In the genomic region with DNA sequence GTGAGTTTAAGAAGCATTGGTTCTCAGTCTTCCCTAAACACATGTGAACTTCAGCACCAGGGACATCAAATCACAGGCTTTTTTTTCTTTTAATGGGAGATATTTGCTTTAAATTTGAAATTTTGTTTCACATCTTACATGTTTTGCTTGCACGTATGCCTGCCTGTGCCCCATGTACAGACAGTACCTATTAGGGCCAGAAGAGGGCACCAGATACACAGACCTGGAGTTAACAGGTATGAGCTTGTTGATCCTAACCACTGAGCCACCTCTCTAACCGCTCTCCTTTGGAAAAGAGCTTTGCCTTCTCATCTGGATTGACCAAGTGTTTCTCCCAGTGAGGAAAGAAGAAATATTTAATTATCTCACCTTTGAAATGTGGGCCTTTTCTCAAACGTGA, we compare ENCODE assay signal across 10 mouse cellular contexts. TPM values are rescaled to one million over a fixed set of nuclear protein-coding genes. Genes with fewer than 3 reads are reported as not detected.
DNase-seq lines count a peak whose midpoint lies in the region; ATAC-seq and TF ChIP-seq lines count a peak whose summit lies in the region.
"Had no signal": no experiment of that assay in that cellular context is flagged by ENCODE, and none has a peak within 500 bp of the region (broad histone marks: within the 10 kb centered on the region; RNA-seq: fewer than 3 reads in every experiment).

No protein-coding gene starts in this region.

- WGBS in hindbrain, embryonic 11.5 days: 57% methylated on average over 3 of the region's 3 CpGs
- 65% methylated on average over 3 of the region's 3 CpGs for WGBS in hindbrain, embryonic 13.5 days

- no peaks in the 10 kb centered on the region for H3K36me3 ChIP-seq in hindbrain, embryonic 11.5 days (ENCODE audit: control insufficient read depth, insufficient read depth, low read length)
- no peaks in the 10 kb centered on the region for H3K36me3 ChIP-seq in hindbrain, embryonic 13.5 days
- no peaks in the 10 kb centered on the region for H3K36me3 ChIP-seq in G1E (replicated peaks)
- H3K36me3 ChIP-seq: midbrain, embryonic 12.5 days had no signal

- H3K9me3 ChIP-seq in hindbrain, embryonic 11.5 days (ENCODE audit: control insufficient read depth, low read length): no peaks in the 10 kb centered on the region
- H3K9me3 ChIP-seq in hindbrain, embryonic 13.5 days: no peaks in the 10 kb centered on the region
- no peaks in the 10 kb centered on the region for H3K9me3 ChIP-seq in G1E (replicated peaks)

- H3K4me2 ChIP-seq in hindbrain, embryonic 11.5 days (replicated peaks; ENCODE audit: low read depth, low read length): no peak overlapping the region
- H3K4me2 ChIP-seq in hindbrain, embryonic 13.5 days: no peak overlapping the region
- H3K4me2 ChIP-seq: midbrain, embryonic 12.5 days had no signal

- H3K27ac ChIP-seq in hindbrain, embryonic 11.5 days (ENCODE audit: low read depth, low read length): no peak overlapping the region
- no peak overlapping the region for H3K27ac ChIP-seq in hindbrain, embryonic 13.5 days
- H3K27ac ChIP-seq: midbrain, embryonic 12.5 days had no signal

- no peak for ATAC-seq in hindbrain, embryonic 11.5 days (ENCODE audit: low FRiP score)
- ATAC-seq in hindbrain, embryonic 13.5 days (ENCODE audit: low FRiP score): no peak
- no peak for ATAC-seq in G1E (ENCODE audit: extremely low read depth, insufficient number of reproducible peaks, low FRiP score, poor library complexity, severe bottlenecking)

- peak; percentile 34 for TF ChIP-seq CTCF in G1E (IDR thresholded peaks at IDR 0.05; ENCODE audit: low read depth, low read length)

- no peak overlapping the region for H3K9ac ChIP-seq in hindbrain, embryonic 11.5 days (ENCODE audit: low read depth, low read length)
- no peak overlapping the region for H3K9ac ChIP-seq in hindbrain, embryonic 13.5 days
- H3K9ac ChIP-seq: midbrain, embryonic 12.5 days had no signal

- peak; percentile 55 for DNase-seq in hindbrain, embryonic 11.5 days (ENCODE audit: low spot score)
- peak; percentile 76 for DNase-seq in 3T3-L1 (ENCODE audit: low read depth, low spot score)
- no peak for DNase-seq in G1E (ENCODE audit: low spot score)
- peak; percentile 77 to 81 for DNase-seq in cerebellum, postnatal 14 days
- peak; percentile 61 to 76 for DNase-seq in kidney, postnatal 36 days
- DNase-seq in retina, embryonic 14.5 days (ENCODE audit: low spot score): peak; percentile 77
- no peak for DNase-seq in spleen, postnatal 4 days (ENCODE audit: low spot score in 2 of 2)

- no peaks in the 10 kb centered on the region for H3K27me3 ChIP-seq in hindbrain, embryonic 11.5 days (ENCODE audit: control insufficient read depth, insufficient read depth, low read length)
- H3K27me3 ChIP-seq in hindbrain, embryonic 13.5 days: peaks cover 9% of the 10 kb centered on the region; the same call in 1 of the 2 replicates
- no peaks in the 10 kb centered on the region; the same call in 1 of the 2 replicates for H3K27me3 ChIP-seq in G1E (ENCODE audit: insufficient read depth, low read length)

- no peak overlapping the region for H3K4me3 ChIP-seq in hindbrain, embryonic 11.5 days (ENCODE audit: low read depth, low read length)
- H3K4me3 ChIP-seq in hindbrain, embryonic 13.5 days: no peak overlapping the region
- H3K4me3 ChIP-seq in G1E (ENCODE audit: low read depth, low read length): no peak overlapping the region
- H3K4me3 ChIP-seq: erythroblast, embryonic 14.5 days; midbrain, embryonic 12.5 days had no signal

- no peaks in the 10 kb centered on the region for H3K4me1 ChIP-seq in hindbrain, embryonic 11.5 days (replicated peaks; ENCODE audit: control insufficient read depth, insufficient read depth, low read length)
- H3K4me1 ChIP-seq in hindbrain, embryonic 13.5 days (replicated peaks): peaks cover 21% of the 10 kb centered on the region
- no peaks in the 10 kb centered on the region for H3K4me1 ChIP-seq in G1E (ENCODE audit: insufficient read depth, low read depth, low read length)

RNA-seq across cellular contexts. Expression of a gene that starts 5.5 kb away (rescaled TPM):
- polyA plus RNA-seq in hindbrain, embryonic 11.5 days (2014; fragmentation: Nextera tagmentation; extraction: Ambion mirVana): 1.9 and 2.1 TPM in 2 replicates
- 10.3 and 11.2 TPM in 2 replicates for polyA plus RNA-seq in hindbrain, embryonic 13.5 days (2015; fragmentation: Nextera tagmentation; extraction: Ambion mirVana)
- not detected in 2 replicates for total RNA-seq in G1E (2014; fragmentation: Nextera tagmentation)
- 0.17 TPM in 1 of 2 replicates, not detected in the other for total RNA-seq in G1E (2017)
- not detected in 2 replicates for polyA plus RNA-seq in G1E (2012)
- polyA plus RNA-seq: erythroblast, embryonic 14.5 days had no signal

RNA-seq across cellular contexts. Expression of a gene that starts 30.3 kb away (rescaled TPM):
- 54.8 and 60.5 TPM in 2 replicates for polyA plus RNA-seq in hindbrain, embryonic 11.5 days (2014; fragmentation: Nextera tagmentation; extraction: Ambion mirVana)
- polyA plus RNA-seq in hindbrain, embryonic 13.5 days (2015; fragmentation: Nextera tagmentation; extraction: Ambion mirVana): 67.9 and 70.0 TPM in 2 replicates
- 0.58 and 1.1 TPM in 2 replicates for total RNA-seq in G1E (2014; fragmentation: Nextera tagmentation)
- 2.3 and 2.5 TPM in 2 replicates for total RNA-seq in G1E (2017)
- 0.09 and 0.11 TPM in 2 replicates for polyA plus RNA-seq in G1E (2012)

Comparison
In these comparisons a context has a peak if more than half of its experiments do, and no peak if none do; other contexts are left out.
1. DNase-seq: peak in hindbrain, embryonic 11.5 days (single experiment), 3T3-L1 (single experiment), cerebellum, postnatal 14 days (2 of 2), kidney, postnatal 36 days (2 of 2) and retina, embryonic 14.5 days (single experiment); none in G1E (single experiment) and spleen, postnatal 4 days (0 of 2).
2. RNA of a gene that starts 30.3 kb away (polyA plus RNA-seq): 67.9 to 70.0 TPM in hindbrain, embryonic 13.5 days and 54.8 to 60.5 TPM in hindbrain, embryonic 11.5 days; 0.09 to 0.11 TPM in G1E; every median in the first group is over 10 times any median in the second.